Mouse (Mus musculus) myocyte (in vitro differentiated cells): ENCODE results near the gene Gm45902.

ENCODE experiments used
- CEBPB ChIP-seq: IDR thresholded peaks from 2 replicates; pipeline ENCODE4 v1.6.1; 2011; ENCODE audit warnings: mild to moderate bottlenecking, moderate library complexity; ENCODE audit not compliant: poor library complexity, insufficient read depth, severe bottlenecking
- E2F4 ChIP-seq: IDR thresholded peaks from one replicate; pipeline ENCODE4 v1.6.1; 2011; ENCODE audit warnings: mild to moderate bottlenecking, control low read depth, moderate library complexity; ENCODE audit not compliant: insufficient read depth
- MAX ChIP-seq: IDR thresholded peaks from one replicate; pipeline ENCODE4 v1.6.1; 2011; ENCODE audit warnings: low read depth, mild to moderate bottlenecking, control low read depth
- MYOD1 ChIP-seq, 3 experiments: IDR thresholded peaks; one replicate each; pipeline ENCODE4 v1.6.1; 2011; ENCODE audit warnings: control low read depth in 2 of 3, low read depth in 2 of 3, mild to moderate bottlenecking in 2 of 3, moderate library complexity in 1 of 3; ENCODE audit not compliant: insufficient read length in 2 of 3, control insufficient read depth in 1 of 3
- MYOG ChIP-seq, 3 experiments: IDR thresholded peaks; one replicate each; pipeline ENCODE4 v1.6.1; 2011; ENCODE audit warnings: control low read depth in 2 of 3, low read depth in 2 of 3, mild to moderate bottlenecking in 2 of 3; ENCODE audit not compliant: insufficient read length in 2 of 3, control insufficient read depth in 1 of 3, insufficient read depth in 1 of 3
- POLR2A ChIP-seq: IDR thresholded peaks from one replicate; pipeline ENCODE4 v1.6.1; 2011; ENCODE audit warnings: low read depth, mild to moderate bottlenecking, control low read depth, moderate library complexity; ENCODE audit not compliant: insufficient read length
- POLR2AphosphoS2 ChIP-seq: IDR thresholded peaks from one replicate; pipeline ENCODE4 v1.6.1; 2011; ENCODE audit warnings: low read depth, control low read depth; ENCODE audit not compliant: insufficient read length
- REST ChIP-seq: IDR thresholded peaks from one replicate; pipeline ENCODE4 v1.6.1; 2011; ENCODE audit warnings: mild to moderate bottlenecking, control low read depth, moderate library complexity; ENCODE audit not compliant: insufficient read depth, insufficient read length
- SRF ChIP-seq: IDR thresholded peaks from one replicate; pipeline ENCODE4 v1.6.1; 2011; ENCODE audit warnings: low read depth; ENCODE audit not compliant: control insufficient read depth, insufficient read length
- TCF12 ChIP-seq: IDR thresholded peaks from one replicate; pipeline ENCODE4 v1.6.1; 2011; ENCODE audit warnings: mild to moderate bottlenecking, control low read depth; ENCODE audit not compliant: poor library complexity, insufficient read depth, severe bottlenecking
- TCF3 ChIP-seq: IDR thresholded peaks from one replicate; pipeline ENCODE4 v1.6.1; 2011; ENCODE audit warnings: low read depth, control low read depth; ENCODE audit not compliant: insufficient read length
- USF1 ChIP-seq: IDR thresholded peaks from one replicate; pipeline ENCODE4 v1.6.1; 2011; ENCODE audit warnings: low read depth, mild to moderate bottlenecking, control low read depth, moderate library complexity

DNA sequence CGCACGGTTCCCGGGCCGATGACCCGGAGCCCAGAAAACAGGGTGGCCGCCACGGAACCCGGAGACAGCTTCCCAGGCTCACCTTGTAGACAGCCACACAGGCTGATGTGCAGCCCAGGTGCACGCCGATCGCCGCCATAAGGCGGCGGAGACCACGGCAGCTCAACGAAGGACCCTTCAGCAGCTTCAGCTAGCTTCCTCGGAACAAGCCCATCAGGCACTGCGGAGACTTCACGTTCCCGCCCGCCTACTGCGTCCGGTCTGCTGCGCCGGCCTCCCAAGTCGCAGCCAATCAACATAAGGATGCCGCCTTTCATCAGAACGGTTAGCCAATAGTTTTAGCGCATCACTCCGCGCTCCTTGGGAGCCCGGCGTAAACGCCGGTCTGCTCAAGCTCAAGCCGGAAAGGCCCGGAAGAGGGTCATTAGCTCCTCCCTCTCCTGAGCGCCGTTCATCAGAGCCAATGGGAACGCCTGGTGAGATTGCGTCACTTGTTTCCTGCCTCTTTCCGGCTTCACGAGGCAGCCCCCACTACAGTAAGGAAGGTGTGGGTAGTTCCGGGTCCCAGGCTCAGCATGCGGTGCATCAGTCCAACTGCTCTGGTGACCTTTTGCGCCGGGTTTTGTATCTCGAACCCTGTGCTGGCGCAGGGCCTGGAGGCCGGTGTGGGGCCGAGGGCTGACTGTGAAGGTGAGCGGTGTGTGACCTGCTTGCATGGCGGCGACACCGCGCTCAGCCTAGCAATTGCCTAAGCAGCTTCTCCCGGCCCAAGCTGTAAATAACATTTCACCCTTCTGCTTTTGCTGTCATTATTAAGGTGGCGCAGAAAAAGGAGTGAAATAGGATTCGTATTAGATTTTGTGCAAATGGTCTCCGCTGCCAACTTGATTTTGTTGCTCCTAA is at the start of gene Gm45902, which contains the start of the genes Hspa14 and Cdnf:
- TF ChIP-seq POLR2A, result peak; percentile 67
- TF ChIP-seq TCF12, result no peak
- TF ChIP-seq E2F4, result peak; percentile 75
- peak; percentile 70 for TF ChIP-seq CEBPB
- no peak for TF ChIP-seq USF1
- peak; percentile 89 for TF ChIP-seq POLR2AphosphoS2
- no peak for TF ChIP-seq MYOG (IDR thresholded peaks at IDR 0.05; ENCODE audit: control insufficient read depth in 1 of 3, insufficient read depth in 1 of 3, insufficient read length in 2 of 3, low read depth in 2 of 3)
- no peak for TF ChIP-seq MAX
- no peak for TF ChIP-seq SRF
- TF ChIP-seq REST, result no peak
- no peak for TF ChIP-seq TCF3
- no peak for TF ChIP-seq MYOD1 (IDR thresholded peaks at IDR 0.05; ENCODE audit: control insufficient read depth in 1 of 3, insufficient read length in 2 of 3, low read depth in 2 of 3)
